Mouse (Mus musculus): ENCODE measurements around the gene Dhx37. TPM values are rescaled to one million over a fixed set of nuclear protein-coding genes. Genes with fewer than 3 reads are reported as not detected.

Dhx37 gene
- polyA plus RNA-seq, 1 experiment, result 19.5 TPM

DNA sequence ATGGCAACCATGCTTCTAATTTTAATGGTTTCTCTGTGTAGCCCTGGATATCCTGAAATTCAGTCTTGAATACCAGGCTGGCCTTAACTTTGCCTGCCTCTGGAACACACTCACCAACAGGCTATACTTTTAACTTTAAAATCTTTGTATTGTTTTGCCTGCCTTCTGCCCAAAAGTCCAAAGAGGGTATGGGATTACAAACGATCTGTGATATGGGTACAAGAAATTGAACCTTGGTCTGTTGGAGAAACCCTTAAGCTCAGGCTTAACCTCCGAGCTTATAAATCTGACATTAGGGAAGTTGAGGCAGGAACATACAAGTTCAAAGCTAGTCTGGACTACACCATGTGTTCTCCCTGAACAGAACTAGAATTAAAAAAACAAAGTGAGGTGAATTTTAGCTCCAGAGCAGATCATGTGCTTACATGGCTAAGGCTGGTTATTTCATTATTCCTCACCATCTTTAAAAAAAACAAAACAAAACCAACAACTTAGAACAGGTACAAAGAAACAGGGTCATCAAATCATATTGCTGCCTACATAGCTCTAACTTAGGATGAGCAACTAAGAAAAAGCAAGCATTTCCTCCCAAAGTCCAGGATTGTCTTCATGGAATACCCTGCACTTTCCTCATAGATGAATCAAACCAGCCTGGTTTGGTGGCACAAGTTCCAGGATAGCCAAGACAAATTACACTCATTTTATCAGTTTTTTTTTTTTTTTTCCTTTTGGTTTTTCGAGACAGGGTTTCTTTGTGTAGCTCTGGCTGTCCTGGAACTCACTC, 50.1 kb downstream of the Dhx37 start:
- Histone ChIP-seq H3K27ac (ENCODE audit: control insufficient read depth, insufficient read depth, low read depth, low read length) (no peak overlapping the region), H3K4me1 (ENCODE audit: control insufficient read depth, insufficient read depth, low read length) (no peaks in the 10 kb centered on the region), H3K27me3 (ENCODE audit: control insufficient read depth, insufficient read depth, low read length) (no peaks in the 10 kb centered on the region), H3K36me3 (ENCODE audit: control insufficient read depth, insufficient read depth, low read length) (peaks cover 2% of the 10 kb centered on the region), H3K4me3 (ENCODE audit: control insufficient read depth, low read depth, low read length) (no peak overlapping the region)
- no peak for TF ChIP-seq CTCF (IDR thresholded peaks at IDR 0.05; ENCODE audit: control insufficient read depth, insufficient read depth, insufficient replicate concordance, low read depth, low read length)

DNA sequence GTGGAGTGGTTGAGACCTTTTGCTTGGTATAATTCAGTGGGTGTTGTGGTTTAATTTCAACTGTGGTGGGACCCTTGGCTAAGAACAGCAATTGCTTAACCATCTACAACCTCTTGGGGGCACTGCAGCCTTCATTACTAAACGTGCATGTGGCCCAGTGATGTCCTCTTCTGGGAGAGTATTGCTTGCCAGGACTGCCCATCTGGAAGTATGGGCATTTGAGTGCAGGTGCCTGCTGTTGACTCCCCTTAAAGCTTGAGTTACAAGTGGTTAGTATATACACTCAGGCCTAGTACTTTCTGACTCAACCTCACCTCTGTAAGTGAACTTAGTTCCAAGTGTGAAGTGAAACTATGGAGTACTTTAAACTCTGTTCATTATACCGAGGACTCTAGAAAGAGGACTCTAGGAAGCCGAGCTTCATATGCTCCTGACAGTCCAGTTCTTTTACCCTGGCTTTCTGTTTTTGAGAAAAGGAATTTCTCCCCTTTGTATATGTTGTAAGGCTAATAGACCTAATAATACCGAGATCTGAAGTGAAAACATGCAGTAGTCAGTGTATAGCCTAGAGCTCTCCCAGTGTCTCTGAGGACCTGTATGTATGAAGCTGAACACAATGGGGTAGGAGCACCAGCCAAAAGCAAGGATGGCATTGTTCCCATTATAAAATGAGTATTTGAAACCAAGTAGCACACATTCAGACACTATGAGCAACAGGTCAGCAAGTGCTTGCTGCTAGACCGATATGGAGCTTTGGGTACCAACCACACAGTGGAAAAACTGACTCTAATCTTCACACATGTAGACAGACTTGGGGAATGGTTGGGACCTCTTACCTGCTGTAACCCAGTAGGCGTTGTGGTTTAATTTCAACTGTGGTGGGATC, 51.0 kb downstream of the Dhx37 start:
- Histone ChIP-seq H3K4me1 (ENCODE audit: control insufficient read depth, insufficient read depth, low read length) (no peaks in the 10 kb centered on the region), H3K4me3 (ENCODE audit: control insufficient read depth, low read depth, low read length) (no peak overlapping the region), H3K36me3 (ENCODE audit: control insufficient read depth, insufficient read depth, low read length) (no peaks in the 10 kb centered on the region; the same call in 1 of the 2 replicates), H3K27me3 (ENCODE audit: control insufficient read depth, insufficient read depth, low read length) (no peaks in the 10 kb centered on the region), H3K27ac (ENCODE audit: control insufficient read depth, insufficient read depth, low read depth, low read length) (no peak overlapping the region)
- TF ChIP-seq CTCF (IDR thresholded peaks at IDR 0.05; ENCODE audit: control insufficient read depth, insufficient read depth, insufficient replicate concordance, low read depth, low read length) (0 out of 2 replicates have a peak, but pooled peaks have one; percentile 8), POLR2A (IDR thresholded peaks at IDR 0.05; ENCODE audit: control insufficient read depth, low read depth, low read length) (no peak)

DNA sequence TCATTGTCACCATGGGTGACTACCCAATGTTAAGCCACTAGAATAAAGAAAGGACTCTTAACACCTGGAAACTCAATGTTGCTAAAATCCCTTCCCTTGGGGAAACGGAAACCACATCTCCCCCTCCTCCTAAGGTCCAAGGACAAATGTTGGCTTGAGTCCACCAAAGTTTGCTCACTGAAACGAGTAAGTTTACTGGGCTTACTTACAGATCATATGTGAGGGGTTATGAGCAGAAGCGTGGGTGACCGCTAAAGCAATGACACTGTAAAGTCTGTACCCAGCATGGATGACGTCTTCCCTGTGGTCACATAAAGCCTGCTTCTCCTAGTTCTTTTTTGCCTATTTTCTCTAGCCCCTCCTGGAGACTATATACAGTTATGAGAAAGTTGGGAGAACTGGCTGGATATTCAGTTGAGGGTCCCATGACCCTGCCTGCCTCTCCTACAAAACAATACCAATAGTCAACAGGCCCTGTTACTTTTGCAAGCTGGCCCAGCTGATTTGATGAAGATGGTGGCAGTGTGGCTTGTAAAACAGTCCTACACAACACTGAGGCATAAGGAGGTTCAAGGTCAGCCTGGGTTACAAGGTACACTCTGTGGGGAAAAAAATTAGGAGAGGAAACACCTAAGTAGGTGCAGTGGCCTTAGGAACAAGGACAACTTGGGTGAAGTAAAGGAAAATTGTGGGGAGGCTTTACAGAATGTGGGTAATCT, 51.8 kb downstream of the Dhx37 start:
- Histone ChIP-seq H3K4me3 (ENCODE audit: control insufficient read depth, low read depth, low read length) (no peak overlapping the region), H3K27me3 (ENCODE audit: control insufficient read depth, insufficient read depth, low read length) (no peaks in the 10 kb centered on the region), H3K27ac (ENCODE audit: control insufficient read depth, insufficient read depth, low read depth, low read length) (no peak overlapping the region), H3K4me1 (ENCODE audit: control insufficient read depth, insufficient read depth, low read length) (no peaks in the 10 kb centered on the region), H3K36me3 (ENCODE audit: control insufficient read depth, insufficient read depth, low read length) (no peaks in the 10 kb centered on the region; the same call in 1 of the 2 replicates)
- no peak for TF ChIP-seq CTCF (IDR thresholded peaks at IDR 0.05; ENCODE audit: control insufficient read depth, insufficient read depth, insufficient replicate concordance, low read depth, low read length)
- TF ChIP-seq POLR2A (IDR thresholded peaks at IDR 0.05; ENCODE audit: control insufficient read depth, low read depth, low read length), result no peak

DNA sequence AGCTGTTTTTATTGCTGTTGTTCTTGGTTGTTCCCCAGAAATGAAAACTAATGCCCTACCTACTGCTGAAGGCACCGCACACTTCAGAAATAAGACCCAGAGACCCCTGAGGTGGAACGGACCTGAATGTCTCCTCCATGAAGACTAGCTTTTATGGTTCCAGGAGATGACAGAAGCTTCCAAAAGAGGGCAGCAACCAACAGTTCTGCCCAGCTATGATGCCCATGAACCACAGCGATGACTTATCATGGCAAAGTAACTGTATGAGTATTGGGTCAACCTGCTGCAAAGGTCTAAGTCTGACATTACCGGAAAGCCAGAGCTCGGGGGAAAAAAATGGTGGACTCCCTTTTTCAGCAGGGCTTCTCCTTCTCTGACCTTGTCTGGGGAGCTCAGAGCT, 55.0 kb downstream of the Dhx37 start:
- Histone ChIP-seq H3K4me1 (ENCODE audit: control insufficient read depth, insufficient read depth, low read length) (no peaks in the 10 kb centered on the region), H3K4me3 (ENCODE audit: control insufficient read depth, low read depth, low read length) (no peak overlapping the region), H3K27me3 (ENCODE audit: control insufficient read depth, insufficient read depth, low read length) (no peaks in the 10 kb centered on the region), H3K36me3 (ENCODE audit: control insufficient read depth, insufficient read depth, low read length) (no peaks in the 10 kb centered on the region), H3K27ac (ENCODE audit: control insufficient read depth, insufficient read depth, low read depth, low read length) (no peak overlapping the region)
- TF ChIP-seq CTCF (IDR thresholded peaks at IDR 0.05; ENCODE audit: control insufficient read depth, insufficient read depth, insufficient replicate concordance, low read depth, low read length) (no peak), POLR2A (IDR thresholded peaks at IDR 0.05; ENCODE audit: control insufficient read depth, low read depth, low read length) (no peak)

DNA sequence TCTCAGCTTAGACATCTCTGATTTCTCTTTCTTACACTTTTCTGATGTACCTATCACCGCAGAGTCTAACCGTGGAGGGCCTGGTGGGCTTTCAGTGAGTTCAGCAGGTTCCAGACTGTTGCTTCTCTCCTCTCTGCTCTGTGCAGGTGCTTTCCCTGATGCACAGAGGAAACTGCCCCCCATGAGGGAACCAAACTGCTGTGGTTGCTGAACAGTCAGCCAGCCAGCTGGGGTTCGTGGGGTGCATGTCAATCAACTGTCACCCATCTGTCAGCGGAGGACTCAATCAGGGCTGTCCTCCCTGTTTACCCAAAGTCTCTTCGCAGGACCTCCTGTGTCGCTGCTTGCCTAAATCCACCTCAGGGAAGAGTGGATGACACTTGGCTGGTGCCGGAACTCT, 56.7 kb downstream of the Dhx37 start:
- no peak overlapping the region for H3K27ac ChIP-seq (ENCODE audit: control insufficient read depth, insufficient read depth, low read depth, low read length)
- TF ChIP-seq POLR2A (IDR thresholded peaks at IDR 0.05; ENCODE audit: control insufficient read depth, low read depth, low read length), result no peak
- TF ChIP-seq CTCF (IDR thresholded peaks at IDR 0.05; ENCODE audit: control insufficient read depth, insufficient read depth, insufficient replicate concordance, low read depth, low read length), result no peak

DNA sequence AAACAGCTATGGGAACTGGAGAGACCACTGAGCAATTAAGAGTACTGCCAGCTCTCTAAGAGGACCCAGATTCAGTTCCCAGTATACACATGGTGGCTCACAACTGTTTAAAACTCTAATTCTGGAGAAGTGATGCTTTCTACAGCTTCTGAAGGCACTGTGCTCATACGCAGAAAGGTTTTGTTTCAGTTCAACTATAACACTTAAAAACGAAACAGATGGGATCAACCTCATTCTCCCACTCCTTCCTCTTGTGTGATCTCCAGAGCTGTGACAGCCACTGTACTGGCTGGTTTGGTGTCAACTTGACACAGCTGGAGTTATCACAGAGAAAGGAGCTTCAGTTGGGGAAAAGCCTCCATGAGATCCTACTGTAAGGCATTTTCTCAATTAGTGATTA, 58.0 kb downstream of the Dhx37 start:
- no peaks in the 10 kb centered on the region for H3K27me3 ChIP-seq (ENCODE audit: control insufficient read depth, insufficient read depth, low read length)
- H3K4me3 ChIP-seq (ENCODE audit: control insufficient read depth, low read depth, low read length), result no peak overlapping the region
- H3K27ac ChIP-seq (ENCODE audit: control insufficient read depth, insufficient read depth, low read depth, low read length), result no peak overlapping the region

More for the DNA sequence above, 56.7 kb downstream of the Dhx37 start:
- Histone ChIP-seq H3K4me3 (ENCODE audit: control insufficient read depth, low read depth, low read length) (no peak overlapping the region), H3K36me3 (ENCODE audit: control insufficient read depth, insufficient read depth, low read length) (no peaks in the 10 kb centered on the region), H3K4me1 (ENCODE audit: control insufficient read depth, insufficient read depth, low read length) (no peaks in the 10 kb centered on the region), H3K27me3 (ENCODE audit: control insufficient read depth, insufficient read depth, low read length) (no peaks in the 10 kb centered on the region)

DNA sequence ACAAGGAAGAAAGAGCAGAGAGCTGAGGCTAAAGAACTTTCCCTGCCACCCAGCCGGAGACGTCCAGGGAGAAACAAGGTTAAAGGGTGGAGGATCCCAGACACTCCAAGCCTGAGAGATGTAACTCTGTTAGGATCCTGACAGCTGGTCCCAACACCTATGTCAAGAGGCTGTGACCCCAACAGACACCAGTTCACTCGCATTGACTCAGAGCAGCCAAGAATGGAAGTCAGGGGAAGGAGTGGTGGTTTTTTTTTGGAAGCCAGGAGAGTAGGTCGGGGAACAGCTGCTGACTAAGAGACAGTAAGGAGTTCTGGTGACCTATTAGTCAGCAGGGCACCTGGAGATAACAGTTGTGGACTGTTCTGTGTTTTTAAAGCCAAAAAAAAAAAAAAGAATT, 61.9 kb downstream of the Dhx37 start:
- Histone ChIP-seq H3K36me3 (ENCODE audit: control insufficient read depth, insufficient read depth, low read length) (no peaks in the 10 kb centered on the region), H3K27me3 (ENCODE audit: control insufficient read depth, insufficient read depth, low read length) (no peaks in the 10 kb centered on the region), H3K4me1 (ENCODE audit: control insufficient read depth, insufficient read depth, low read length) (no peaks in the 10 kb centered on the region), H3K27ac (ENCODE audit: control insufficient read depth, insufficient read depth, low read depth, low read length) (no peak overlapping the region), H3K4me3 (ENCODE audit: control insufficient read depth, low read depth, low read length) (no peak overlapping the region)
- no peak for TF ChIP-seq CTCF (IDR thresholded peaks at IDR 0.05; ENCODE audit: control insufficient read depth, insufficient read depth, insufficient replicate concordance, low read depth, low read length)
- TF ChIP-seq POLR2A (IDR thresholded peaks at IDR 0.05; ENCODE audit: control insufficient read depth, low read depth, low read length), result no peak

More for the DNA sequence above, 58.0 kb downstream of the Dhx37 start:
- no peaks in the 10 kb centered on the region for H3K36me3 ChIP-seq (ENCODE audit: control insufficient read depth, insufficient read depth, low read length)
- no peaks in the 10 kb centered on the region for H3K4me1 ChIP-seq (ENCODE audit: control insufficient read depth, insufficient read depth, low read length)
- no peak for TF ChIP-seq CTCF (IDR thresholded peaks at IDR 0.05; ENCODE audit: control insufficient read depth, insufficient read depth, insufficient replicate concordance, low read depth, low read length)
- no peak for TF ChIP-seq POLR2A (IDR thresholded peaks at IDR 0.05; ENCODE audit: control insufficient read depth, low read depth, low read length)

All from testis, adult 2 months (tissue).